Mouse (Mus musculus) monocyte, adult 2 months (primary cell): ENCODE results near the gene Gm17631.
"Not testable (repeated sequence)": the region's sequence is repeated elsewhere in the genome, so short reads cannot be mapped to it uniquely, and the experiment has no call there.

Experiments
- DNase-seq, 2 experiments: peaks; one replicate each; pipeline ENCODE4 v3.0.0; 2022; ENCODE audit warnings: low spot score in 2 of 2, low read depth in 1 of 2

Gene Gm17631

GRCm38 (mm10) chr6:129862349-129862748, at the start of gene Gm17631:
TSS of gene Gm17631 (plus strand) at chr6:129862649.
- not testable (repeated sequence) for DNase-seq

GRCm38 (mm10) chr6:129817731-129818130, 44.7 kb upstream of the Gm17631 start:
- no peak for DNase-seq

GRCm38 (mm10) chr6:129824004-129824403, 38.4 kb upstream of the Gm17631 start:
- no peak for DNase-seq

- DNase-seq: no peak
These were observed 36.9 kb upstream of the Gm17631 start for GRCm38 (mm10) chr6:129825559-129825958.

- no peak for DNase-seq
These were observed 14.1 kb downstream of the Gm17631 start, which contains the start of gene Klra17 for GRCm38 (mm10) chr6:129876549-129876948. TSS of gene Klra17 (minus strand) at chr6:129876672.

GRCm38 (mm10) chr6:129882525-129882924, 20.1 kb downstream of the Gm17631 start:
- no peak for DNase-seq
